Mouse (Mus musculus): ENCODE results near the gene Inhbc. TPM values are rescaled to one million over a fixed set of nuclear protein-coding genes. Genes with fewer than 3 reads are reported as not detected.
"Not testable (repeated sequence)": the region's sequence is repeated elsewhere in the genome, so short reads cannot be mapped to it uniquely, and the experiment has no call there.

The Inhbc gene
- polyA plus RNA-seq, 1 experiment from 2014 or later: not detected

DNA sequence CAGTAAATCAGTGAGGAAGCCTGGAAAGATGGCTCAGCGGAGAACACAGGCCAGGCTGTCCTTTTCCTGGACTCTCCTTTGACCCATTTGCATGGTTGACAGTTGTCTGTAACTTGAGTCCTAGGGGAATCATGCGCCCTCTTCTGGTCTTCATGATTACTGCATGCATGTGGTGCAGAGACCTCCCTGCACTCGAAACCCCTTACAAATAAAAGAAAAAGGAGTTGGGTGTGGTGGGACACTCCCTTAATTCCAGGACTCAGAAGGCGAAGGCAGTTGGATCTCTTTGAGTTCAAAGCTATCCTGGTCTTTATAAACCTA, 57.9 kb downstream of the Inhbc start:
- DNase-seq (ENCODE audit: low spot score): peak; percentile 81
- H3K36me3 ChIP-seq (ENCODE audit: control insufficient read depth, insufficient read depth, low read length): peaks cover 9% of the 10 kb centered on the region; the same call in 1 of the 2 replicates
- no peaks in the 10 kb centered on the region for H3K4me1 ChIP-seq (replicated peaks; ENCODE audit: control insufficient read depth, insufficient read depth)
- TF ChIP-seq EP300 (optimal IDR thresholded peaks at IDR 0.05): no peak
- TF ChIP-seq CTCF (IDR thresholded peaks at IDR 0.05; ENCODE audit: low read depth): peak; percentile 92
- WGBS: 0% methylated on average over 4 of the region's 4 CpGs
- peak overlapping the region; percentile 77 for H3K4me2 ChIP-seq (replicated peaks; ENCODE audit: low read depth)
- peak; percentile 43; the same call in 1 of the 2 replicates for ATAC-seq (ENCODE audit: low FRiP score, low TSS enrichment)
- peak overlapping the region; percentile 72 for H3K4me3 ChIP-seq (ENCODE audit: low read depth, low read length)
- H3K27me3 ChIP-seq (ENCODE audit: control insufficient read depth, insufficient read depth, low read length): no peaks in the 10 kb centered on the region
- H3K27ac ChIP-seq (replicated peaks): peak overlapping the region; percentile 81
- no peaks in the 10 kb centered on the region for H3K9me3 ChIP-seq (ENCODE audit: control insufficient read depth, low read length)
- H3K9ac ChIP-seq (ENCODE audit: low read length): peak overlapping the region; percentile 80

DNA sequence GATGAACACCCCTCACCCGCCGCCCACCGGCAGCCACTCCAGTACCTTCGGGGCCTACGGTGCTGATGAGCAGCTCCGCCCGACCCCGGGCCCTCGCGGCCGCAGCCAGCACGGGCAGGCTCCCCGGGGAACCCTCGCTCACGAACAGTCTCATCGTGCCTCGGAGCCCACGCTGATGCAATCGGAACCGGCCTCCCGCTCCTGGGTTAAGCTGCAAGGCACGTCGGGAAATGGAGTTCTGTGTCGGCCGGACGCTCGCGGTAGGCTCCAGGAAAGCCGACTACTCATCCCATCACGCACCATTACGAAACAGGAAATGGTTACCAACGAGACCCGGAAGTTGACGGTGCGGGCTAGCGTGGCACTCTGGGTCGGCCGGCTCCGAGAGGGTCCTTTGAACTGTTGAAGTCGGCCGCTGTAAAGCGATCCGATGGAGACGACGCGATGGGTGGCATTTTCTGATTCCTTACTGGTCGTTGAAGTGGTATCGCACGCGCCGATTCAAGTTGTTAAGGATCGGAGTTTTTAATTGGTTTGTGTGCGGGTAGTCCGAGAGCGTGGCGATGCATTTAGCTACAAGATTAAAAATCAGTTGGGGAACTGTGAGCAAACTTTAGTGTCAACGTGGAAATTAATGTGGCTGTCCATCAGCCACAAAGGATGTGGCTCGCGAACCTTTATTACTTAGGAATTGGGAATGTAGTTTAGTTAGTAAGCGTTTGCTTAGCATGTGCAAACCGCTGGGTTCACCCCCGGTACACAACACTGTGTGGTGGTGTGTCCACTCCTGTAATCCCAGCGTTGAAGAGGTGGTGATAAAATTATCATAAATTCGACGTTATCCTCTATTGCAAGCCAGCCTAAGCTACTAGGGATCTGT, 58.5 kb downstream of the Inhbc start, which contains the start of gene Mars:
Mars (minus strand) TSS at position 311 of the 880 bp plus-strand sequence.
- TF ChIP-seq CTCF (IDR thresholded peaks at IDR 0.05; ENCODE audit: low read depth): no peak
- TF ChIP-seq EP300 (optimal IDR thresholded peaks at IDR 0.05): no peak
- H3K27me3 ChIP-seq (ENCODE audit: control insufficient read depth, insufficient read depth, low read length): no peaks in the 10 kb centered on the region
- H3K4me1 ChIP-seq (replicated peaks; ENCODE audit: control insufficient read depth, insufficient read depth): no peaks in the 10 kb centered on the region
- H3K4me3 ChIP-seq (ENCODE audit: low read depth, low read length): peak within 1 kb of the TSS; percentile 72
- peaks cover 11% of the 10 kb centered on the region; the same call in 1 of the 2 replicates for H3K36me3 ChIP-seq (ENCODE audit: control insufficient read depth, insufficient read depth, low read length)
- peak within 1 kb of the TSS; percentile 77 for H3K4me2 ChIP-seq (replicated peaks; ENCODE audit: low read depth)
- ATAC-seq (ENCODE audit: low FRiP score, low TSS enrichment) (peak; percentile 95), DNase-seq (ENCODE audit: low spot score) (peak; percentile 93)
- H3K9me3 ChIP-seq (ENCODE audit: control insufficient read depth, low read length): no peaks in the 10 kb centered on the region
- peak within 1 kb of the TSS; percentile 80 for H3K9ac ChIP-seq (ENCODE audit: low read length)
- peak within 1 kb of the TSS; percentile 81 for H3K27ac ChIP-seq (replicated peaks)
- 0% methylated on average over 65 of the region's 65 CpGs for WGBS

DNA sequence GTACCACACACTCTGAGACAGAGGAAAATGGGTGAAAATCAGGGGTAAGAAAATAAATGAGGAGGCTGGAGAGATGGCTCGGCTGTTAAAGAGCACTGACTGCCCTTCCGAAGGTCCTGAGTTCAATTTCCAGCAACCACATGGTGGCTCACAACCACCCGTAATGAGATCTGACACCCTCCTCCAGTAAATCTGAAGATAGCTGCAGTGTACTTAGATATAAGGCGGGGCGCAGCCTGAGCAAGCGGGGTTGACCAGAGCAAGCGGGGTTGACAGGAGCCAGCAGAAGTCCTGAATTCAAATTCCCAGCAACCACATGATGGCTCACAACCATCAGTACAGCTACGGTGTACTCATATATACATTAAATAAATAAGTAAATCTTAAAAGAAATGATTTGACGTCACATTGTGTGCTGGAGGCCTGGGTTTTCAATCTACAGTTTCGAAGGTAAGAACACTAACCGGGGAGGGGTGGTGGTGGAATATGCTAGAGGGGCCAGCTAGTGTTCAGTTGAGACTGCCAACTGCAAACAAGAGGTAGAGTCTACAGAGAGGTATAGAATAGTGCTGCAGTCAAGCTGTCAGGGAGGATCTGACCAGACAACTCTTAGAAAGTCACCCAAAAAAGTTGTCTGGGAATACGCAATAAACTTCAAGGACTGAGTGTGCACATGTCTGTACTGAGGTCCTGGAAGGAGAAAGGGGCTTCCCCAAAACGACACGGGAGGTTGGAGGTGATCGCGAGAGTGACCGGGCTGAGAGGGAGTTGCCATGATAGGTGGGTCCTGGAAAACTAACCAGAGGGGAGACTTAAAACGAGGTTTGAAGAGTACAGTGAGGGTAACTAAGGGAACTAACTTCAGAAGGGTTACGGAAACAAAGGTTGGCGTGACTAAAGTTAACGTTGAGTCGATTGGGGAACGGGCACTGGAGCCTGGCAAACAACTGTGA, 59.4 kb downstream of the Inhbc start:
- DNase-seq (ENCODE audit: low spot score) (peak; percentile 72), ATAC-seq (ENCODE audit: low FRiP score, low TSS enrichment) (peak; percentile 77)
- peak overlapping the region; percentile 72 for H3K4me3 ChIP-seq (ENCODE audit: low read depth, low read length)
- no peaks in the 10 kb centered on the region for H3K27me3 ChIP-seq (ENCODE audit: control insufficient read depth, insufficient read depth, low read length)
- H3K4me1 ChIP-seq (replicated peaks; ENCODE audit: control insufficient read depth, insufficient read depth): no peaks in the 10 kb centered on the region
- TF ChIP-seq CTCF (IDR thresholded peaks at IDR 0.05; ENCODE audit: low read depth): no peak
- TF ChIP-seq EP300 (optimal IDR thresholded peaks at IDR 0.05): no peak
- H3K4me2 ChIP-seq (replicated peaks; ENCODE audit: low read depth): peak overlapping the region; percentile 77
- H3K9ac ChIP-seq (ENCODE audit: low read length): peak overlapping the region; percentile 80
- H3K36me3 ChIP-seq (ENCODE audit: control insufficient read depth, insufficient read depth, low read length): peaks cover 18% of the 10 kb centered on the region; the same call in 1 of the 2 replicates
- H3K27ac ChIP-seq (replicated peaks): peak overlapping the region; percentile 79
- 27% methylated on average over 23 of the region's 23 CpGs for WGBS
- H3K9me3 ChIP-seq (ENCODE audit: control insufficient read depth, low read length): no peaks in the 10 kb centered on the region

DNA sequence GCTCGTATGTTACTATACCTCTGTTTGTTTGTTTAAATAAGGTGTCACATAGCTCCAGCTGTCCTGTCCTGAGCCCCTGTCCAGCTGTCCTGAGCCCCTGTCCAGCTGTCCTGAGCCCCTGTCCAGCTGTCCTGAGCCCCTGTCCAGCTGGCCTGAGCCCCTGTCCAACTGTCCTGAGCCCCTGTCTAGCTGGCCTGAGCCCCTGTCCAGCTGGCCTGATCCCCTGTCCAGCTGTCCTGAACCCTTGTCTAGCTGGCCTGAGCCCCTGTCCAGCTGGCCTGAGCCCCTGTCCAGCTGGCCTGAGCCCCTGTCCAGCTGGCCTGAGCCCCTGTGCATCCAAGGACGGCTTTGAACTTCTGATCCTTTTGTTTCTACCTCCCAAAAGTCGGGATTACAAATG, 61.1 kb downstream of the Inhbc start:
- H3K4me3 ChIP-seq (ENCODE audit: low read depth, low read length); H3K9ac ChIP-seq (ENCODE audit: low read length); H3K4me1 ChIP-seq (replicated peaks; ENCODE audit: control insufficient read depth, insufficient read depth); DNase-seq (ENCODE audit: low spot score); H3K27ac ChIP-seq (replicated peaks); H3K4me2 ChIP-seq (replicated peaks; ENCODE audit: low read depth); H3K27me3 ChIP-seq (ENCODE audit: control insufficient read depth, insufficient read depth, low read length); H3K9me3 ChIP-seq (ENCODE audit: control insufficient read depth, low read length); ATAC-seq (ENCODE audit: low FRiP score, low TSS enrichment): not testable (repeated sequence)
- H3K36me3 ChIP-seq (ENCODE audit: control insufficient read depth, insufficient read depth, low read length): peaks cover 26% of the 10 kb centered on the region
- 73% methylated on average over 3 of the region's 3 CpGs for WGBS

Other genes with a start within 250 kb of the Inhbc start
- gene Os9, start 249.3 kb downstream of the Inhbc start, polyA plus RNA-seq (2015; fragmentation: Nextera tagmentation; extraction: Ambion mirVana): 81.9 and 82.0 TPM in 2 replicates
- gene B4galnt1, start 205.2 kb downstream of the Inhbc start, polyA plus RNA-seq (2015; fragmentation: Nextera tagmentation; extraction: Ambion mirVana): 45.9 and 65.4 TPM in 2 replicates
- 0.70 and 0.76 TPM in 2 replicates for gene Slc26a10, start 189.8 kb downstream of the Inhbc start, polyA plus RNA-seq (2015; fragmentation: Nextera tagmentation; extraction: Ambion mirVana)
- 25.3 and 29.7 TPM in 2 replicates for gene Arhgef25, start 180.3 kb downstream of the Inhbc start, polyA plus RNA-seq (2015; fragmentation: Nextera tagmentation; extraction: Ambion mirVana)
- gene Dtx3, start 174.7 kb downstream of the Inhbc start, polyA plus RNA-seq (2015; fragmentation: Nextera tagmentation; extraction: Ambion mirVana): 27.8 and 32.9 TPM in 2 replicates
- 23.2 and 26.0 TPM in 2 replicates for gene Pip4k2c, start 158.8 kb downstream of the Inhbc start, polyA plus RNA-seq (2015; fragmentation: Nextera tagmentation; extraction: Ambion mirVana)
- gene Kif5a, start 107.1 kb downstream of the Inhbc start, polyA plus RNA-seq (2015; fragmentation: Nextera tagmentation; extraction: Ambion mirVana): 2.2 and 2.3 TPM in 2 replicates
- gene Dctn2, start 104.1 kb downstream of the Inhbc start, polyA plus RNA-seq (2015; fragmentation: Nextera tagmentation; extraction: Ambion mirVana): 134 and 147 TPM in 2 replicates
- 8.5 and 8.9 TPM in 2 replicates for gene Mbd6, start 81.4 kb downstream of the Inhbc start, polyA plus RNA-seq (2015; fragmentation: Nextera tagmentation; extraction: Ambion mirVana)
- 66.6 and 70.4 TPM in 2 replicates for gene Mars, start 58.6 kb downstream of the Inhbc start, polyA plus RNA-seq (2015; fragmentation: Nextera tagmentation; extraction: Ambion mirVana)
- 5.2 and 5.7 TPM in 2 replicates for gene Arhgap9, start 48.5 kb downstream of the Inhbc start, polyA plus RNA-seq (2015; fragmentation: Nextera tagmentation; extraction: Ambion mirVana)
- gene Gli1, start 28.5 kb downstream of the Inhbc start, polyA plus RNA-seq (2015; fragmentation: Nextera tagmentation; extraction: Ambion mirVana): 2.3 and 2.4 TPM in 2 replicates
- 0.02 and 0.12 TPM in 2 replicates for gene Inhbe, start 16.0 kb downstream of the Inhbc start, polyA plus RNA-seq (2015; fragmentation: Nextera tagmentation; extraction: Ambion mirVana)
- 14.3 and 17.6 TPM in 2 replicates for gene R3hdm2, start 9.9 kb upstream of the Inhbc start, polyA plus RNA-seq (2015; fragmentation: Nextera tagmentation; extraction: Ambion mirVana)
- gene Stac3, start 131.3 kb upstream of the Inhbc start, polyA plus RNA-seq (2015; fragmentation: Nextera tagmentation; extraction: Ambion mirVana): 0.23 and 0.40 TPM in 2 replicates
- 58.2 and 72.8 TPM in 2 replicates for gene Ndufa4l2, start 144.5 kb upstream of the Inhbc start, polyA plus RNA-seq (2015; fragmentation: Nextera tagmentation; extraction: Ambion mirVana)
- gene Shmt2, start 152.0 kb upstream of the Inhbc start, polyA plus RNA-seq (2015; fragmentation: Nextera tagmentation; extraction: Ambion mirVana): 38.9 and 40.9 TPM in 2 replicates
- 2.7 and 4.0 TPM in 2 replicates for gene Nxph4, start 164.1 kb upstream of the Inhbc start, polyA plus RNA-seq (2015; fragmentation: Nextera tagmentation; extraction: Ambion mirVana)